Mouse (Mus musculus): ENCODE measurements at regions not wholly inside any gene's neighbourhood (a gene's known extent, or its start where the extent isn't known, plus 50 kb on each side); places are given as distances from the start of the nearest gene placed in this dataset.

GRCm38 (mm10) chr16:5419467-5419866 is 163.7 kb upstream of the Eef2kmt start:
- TF ChIP-seq GATA4 (IDR thresholded peaks at IDR 0.05; ENCODE audit: insufficient replicate concordance, low read length), result no peak

DNA sequence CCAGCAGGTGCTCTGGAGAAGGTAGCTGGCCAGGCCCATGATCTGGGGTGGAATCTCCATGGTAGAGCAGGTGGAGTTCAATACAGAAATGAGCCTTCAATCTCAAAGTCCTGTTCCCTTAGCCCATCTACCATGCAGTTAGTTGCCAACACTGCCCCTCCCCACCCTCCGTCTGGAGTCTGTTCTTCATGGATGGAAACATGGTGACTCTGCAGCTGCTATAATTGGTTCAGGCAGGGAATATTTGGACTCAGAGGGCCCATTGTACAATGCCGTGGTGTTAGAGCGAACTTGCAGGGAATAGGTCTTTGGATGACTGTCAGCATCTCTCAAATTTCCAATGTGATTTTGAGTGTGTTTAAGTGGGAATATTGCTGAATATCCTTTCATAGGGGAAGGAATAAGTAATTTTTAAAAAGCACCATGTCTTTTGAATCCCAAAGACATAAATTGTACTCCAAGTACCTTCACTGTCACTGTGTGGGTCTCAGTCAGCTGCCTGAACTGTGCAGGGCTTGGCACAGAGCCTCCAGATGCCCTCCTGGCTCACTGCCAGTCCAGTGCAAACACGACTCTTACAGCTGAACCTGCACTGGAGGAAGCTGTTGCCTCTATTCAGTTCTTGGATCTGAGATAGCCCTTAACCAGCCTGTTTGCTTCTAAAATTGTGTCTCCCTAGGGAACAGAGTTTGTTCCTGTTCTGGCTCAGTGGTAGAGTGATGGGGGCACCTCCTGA is 162.8 kb upstream of the Eef2kmt start:
- no peak for TF ChIP-seq GATA4 (IDR thresholded peaks at IDR 0.05; ENCODE audit: insufficient replicate concordance, low read length)

GRCm38 (mm10) chr16:5415310-5415709 is 159.5 kb upstream of the Eef2kmt start:
- TF ChIP-seq GATA4 (IDR thresholded peaks at IDR 0.05; ENCODE audit: insufficient replicate concordance, low read length), result no peak

DNA sequence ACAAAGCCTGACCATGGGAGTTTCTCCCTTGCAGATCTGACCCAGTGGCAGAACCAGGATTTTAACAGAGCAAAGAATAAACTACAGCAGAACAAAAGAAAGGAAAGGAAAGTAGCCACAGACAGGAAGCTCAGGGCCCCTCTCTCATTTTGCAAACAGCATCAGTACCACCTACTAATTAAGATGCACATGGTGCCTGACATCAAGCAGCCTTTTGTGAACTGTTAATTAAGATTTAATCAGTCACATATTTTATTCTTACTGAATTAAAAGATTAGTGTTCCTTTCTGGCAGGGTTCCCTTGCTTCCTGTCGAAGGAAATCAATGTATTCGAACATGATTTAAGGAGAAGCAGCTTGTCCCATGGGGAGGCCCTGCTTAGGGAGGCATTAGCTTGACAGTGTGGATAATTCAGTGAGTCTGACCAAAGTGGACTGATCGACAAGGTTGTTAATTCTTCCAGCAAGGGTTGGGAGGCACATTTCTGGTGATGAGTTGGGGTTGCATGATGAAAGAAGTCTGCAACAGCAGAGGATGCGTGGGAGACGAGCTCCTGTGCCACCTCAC is 156.1 kb upstream of the Eef2kmt start:
- no peak for TF ChIP-seq GATA4 (IDR thresholded peaks at IDR 0.05; ENCODE audit: insufficient replicate concordance, low read length)

DNA sequence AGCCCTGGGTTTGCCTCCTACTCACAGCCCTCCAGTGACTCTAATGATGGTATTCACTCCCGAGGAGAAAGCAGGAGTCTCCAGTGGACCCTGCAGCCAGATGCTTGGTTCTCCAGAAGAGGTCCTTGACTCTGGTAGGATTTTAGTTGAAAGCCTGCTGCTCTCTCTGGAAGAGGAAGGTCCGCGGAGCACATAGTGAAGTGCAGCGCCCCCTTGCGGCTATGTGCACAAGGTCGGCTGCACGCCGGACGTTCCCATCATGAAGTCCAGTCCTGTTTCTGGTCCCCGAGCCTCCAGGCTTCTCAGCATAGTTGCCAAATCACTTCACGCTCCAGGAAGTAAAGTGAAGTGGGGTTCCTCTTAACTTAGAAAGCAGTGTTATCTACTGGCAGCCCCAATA is 150.9 kb upstream of the Eef2kmt start:
- no peak for TF ChIP-seq GATA4 (IDR thresholded peaks at IDR 0.05; ENCODE audit: insufficient replicate concordance, low read length)

GRCm38 (mm10) chr16:5393336-5393735 is 137.6 kb upstream of the Eef2kmt start:
- no peak for TF ChIP-seq GATA4 (IDR thresholded peaks at IDR 0.05; ENCODE audit: insufficient replicate concordance, low read length)

GRCm38 (mm10) chr16:5382930-5383329 is 127.1 kb upstream of the Eef2kmt start:
- no peak for TF ChIP-seq GATA4 (IDR thresholded peaks at IDR 0.05; ENCODE audit: insufficient replicate concordance, low read length)

GRCm38 (mm10) chr16:5382228-5382884 is 126.6 kb upstream of the Eef2kmt start:
- no peak for TF ChIP-seq GATA4 (IDR thresholded peaks at IDR 0.05; ENCODE audit: insufficient replicate concordance, low read length)

DNA sequence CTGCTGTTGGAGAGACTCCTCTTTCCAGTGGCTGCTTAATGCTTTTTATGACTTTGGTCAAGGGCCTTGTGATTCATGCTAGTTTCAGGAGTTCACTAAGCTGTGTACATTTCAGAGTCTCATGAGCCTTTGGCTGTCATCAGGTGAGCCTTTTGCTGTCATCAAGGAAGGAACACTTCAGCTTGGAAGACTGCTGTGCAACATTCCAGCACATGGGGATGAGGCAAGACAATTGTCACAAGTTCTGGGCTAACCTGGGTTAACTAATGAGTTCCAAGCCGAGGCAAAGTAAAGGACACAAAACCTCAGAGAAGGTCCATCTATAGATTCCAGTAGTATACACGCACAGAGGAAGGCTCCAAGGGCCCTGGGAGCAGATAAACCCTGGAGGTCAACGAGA is 124.8 kb upstream of the Eef2kmt start:
- TF ChIP-seq GATA4 (IDR thresholded peaks at IDR 0.05; ENCODE audit: insufficient replicate concordance, low read length), result no peak

DNA sequence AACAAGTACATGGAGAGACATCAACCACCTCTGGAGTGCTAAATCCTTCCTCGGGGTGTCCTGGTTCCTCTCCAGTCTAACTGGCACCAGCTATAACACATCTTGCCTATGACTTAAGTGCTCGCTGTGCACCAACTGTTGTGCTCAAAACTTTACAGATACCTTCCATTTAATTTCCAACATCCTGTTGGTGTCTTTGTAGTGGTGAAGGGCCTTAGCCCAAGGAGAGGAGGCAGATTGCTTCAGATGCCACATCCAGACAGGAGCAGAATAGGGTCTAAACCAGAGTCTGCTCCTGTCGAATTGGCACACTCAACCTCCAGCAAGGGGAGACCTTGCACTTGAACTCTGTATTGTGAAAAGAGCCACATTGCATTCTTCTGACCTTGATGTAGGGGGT is 121.2 kb upstream of the Eef2kmt start:
- TF ChIP-seq GATA4 (IDR thresholded peaks at IDR 0.05; ENCODE audit: insufficient replicate concordance, low read length), result no peak

- no peak for TF ChIP-seq GATA4 (IDR thresholded peaks at IDR 0.05; ENCODE audit: insufficient replicate concordance, low read length)
Measured at GRCm38 (mm10) chr16:5374818-5375605, 119.2 kb upstream of the Eef2kmt start.

- TF ChIP-seq GATA4 (IDR thresholded peaks at IDR 0.05; ENCODE audit: insufficient replicate concordance, low read length), result no peak
Measured at GRCm38 (mm10) chr16:5371175-5371893, 115.6 kb upstream of the Eef2kmt start.

GRCm38 (mm10) chr16:5370496-5370895 is 114.7 kb upstream of the Eef2kmt start:
- TF ChIP-seq GATA4 (IDR thresholded peaks at IDR 0.05; ENCODE audit: insufficient replicate concordance, low read length), result no peak

DNA sequence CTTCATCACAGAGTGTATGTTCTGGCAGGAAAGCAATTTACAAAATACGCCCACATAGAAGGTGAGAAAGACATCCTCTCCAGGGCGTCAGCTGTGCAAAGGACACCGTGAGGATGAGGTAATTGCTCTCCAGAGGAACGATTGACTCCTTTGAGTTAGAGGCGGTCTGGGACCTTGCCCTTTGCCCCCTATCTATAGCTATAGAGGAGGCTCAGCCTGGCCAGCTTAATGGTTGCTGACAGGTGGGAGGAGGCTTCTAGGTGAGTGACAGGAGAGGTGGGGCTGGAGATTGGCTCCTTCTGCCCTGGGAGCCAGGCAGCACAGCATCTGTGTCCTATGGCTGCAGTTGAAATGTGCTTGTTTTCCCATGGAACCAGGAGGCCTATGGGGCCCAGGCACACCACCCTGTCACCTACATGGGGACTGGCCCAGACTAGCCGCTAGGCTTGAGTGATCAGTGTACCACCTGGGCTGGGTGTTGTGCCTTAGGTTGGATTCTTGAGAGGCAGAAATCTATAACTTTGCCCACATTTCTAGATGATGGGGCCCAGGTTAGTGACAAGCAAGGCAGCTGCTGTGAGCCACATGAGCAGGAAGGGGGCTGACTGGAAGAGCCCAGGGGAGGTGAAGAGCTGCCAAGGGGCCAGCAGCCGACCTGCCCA is 113.2 kb upstream of the Eef2kmt start:
- no peak for TF ChIP-seq GATA4 (IDR thresholded peaks at IDR 0.05; ENCODE audit: insufficient replicate concordance, low read length)
